Mouse (Mus musculus) G1E (cell line): Measurements from ENCODE around the gene Art3.

ENCODE experiments used
- CTCF ChIP-seq: IDR thresholded peaks from 2 replicates; pipeline ENCODE4 v1.5.1; 2012; ENCODE audit warnings: low read depth, low read length, inconsistent platforms, mixed read lengths
- POLR2AphosphoS5 ChIP-seq: IDR thresholded peaks from 2 replicates; pipeline ENCODE4 v1.6.1; 2012; ENCODE audit warnings: low read depth, low read length, inconsistent platforms; ENCODE audit not compliant: insufficient replicate concordance

DNA sequence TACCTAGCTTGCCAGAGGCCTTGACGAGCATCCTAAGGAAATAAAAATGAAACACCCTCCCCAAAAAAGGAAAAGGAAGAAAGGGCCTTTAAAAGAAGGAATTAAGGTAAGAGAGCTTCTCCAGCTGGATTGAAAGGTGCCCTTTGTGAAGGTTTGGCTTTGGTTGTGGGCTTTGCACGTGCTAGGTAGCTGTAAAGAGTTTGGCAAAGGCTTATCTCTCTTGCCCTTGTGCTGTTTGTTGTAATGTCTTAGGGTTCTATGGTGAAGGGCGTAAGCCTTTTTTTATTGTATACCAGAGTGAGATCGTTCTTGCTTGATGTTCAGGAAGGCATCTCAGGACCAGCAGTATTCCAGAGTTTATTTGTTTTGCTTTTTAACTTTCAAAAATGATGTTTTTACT, 9.0 kb downstream of the Art3 start:
- TF ChIP-seq CTCF (no peak), POLR2AphosphoS5 (no peak)
